Mouse (Mus musculus) urinary bladder, postnatal 14 days (tissue): ENCODE measurements at regions not wholly inside any gene's neighbourhood (a gene's known extent, or its start where the extent isn't known, plus 50 kb on each side); places are given as distances from the start of the nearest gene placed in this dataset.

Experiments
- DNase-seq: peaks from one replicate; pipeline ENCODE4 v3.0.0; 2021; ENCODE audit warnings: low spot score

- DNase-seq: no peak
These were observed 777.8 kb downstream of the Kcnj2 start for GRCm38 (mm10) chr11:111843728-111844258.

- no peak for DNase-seq
These were observed 778.5 kb downstream of the Kcnj2 start for GRCm38 (mm10) chr11:111844382-111845027.

- no peak for DNase-seq
These were observed 791.3 kb downstream of the Kcnj2 start for GRCm38 (mm10) chr11:111857288-111857687.

GRCm38 (mm10) chr11:111858111-111858510, 792.1 kb downstream of the Kcnj2 start:
- no peak for DNase-seq

GRCm38 (mm10) chr11:111865143-111865542, 799.2 kb downstream of the Kcnj2 start:
- DNase-seq: no peak

GRCm38 (mm10) chr11:111875406-111875805, 809.4 kb downstream of the Kcnj2 start:
- DNase-seq: no peak

- no peak for DNase-seq
These were observed 814.2 kb downstream of the Kcnj2 start for GRCm38 (mm10) chr11:111880146-111880545.

- peak; percentile 5 for DNase-seq
These were observed 824.1 kb downstream of the Kcnj2 start for GRCm38 (mm10) chr11:111890026-111890425.

GRCm38 (mm10) chr11:111893861-111894260, 827.9 kb downstream of the Kcnj2 start:
- DNase-seq: no peak

- no peak for DNase-seq
These were observed 829.5 kb downstream of the Kcnj2 start for GRCm38 (mm10) chr11:111895221-111896200.

GRCm38 (mm10) chr11:111897001-111897400, 831.0 kb downstream of the Kcnj2 start:
- no peak for DNase-seq

- DNase-seq: no peak
These were observed 838.1 kb downstream of the Kcnj2 start for GRCm38 (mm10) chr11:111904086-111904485.

- DNase-seq: no peak
These were observed 847.9 kb downstream of the Kcnj2 start for GRCm38 (mm10) chr11:111913891-111914290.

- no peak for DNase-seq
These were observed 855.7 kb upstream of the Sox9 start for GRCm38 (mm10) chr11:111926336-111926735.

- no peak for DNase-seq
These were observed 852.7 kb upstream of the Sox9 start for GRCm38 (mm10) chr11:111929366-111929765.

GRCm38 (mm10) chr11:111932052-111932451, 850.0 kb upstream of the Sox9 start:
- no peak for DNase-seq

GRCm38 (mm10) chr11:111944282-111944681, 837.7 kb upstream of the Sox9 start:
- DNase-seq: no peak

- no peak for DNase-seq
These were observed 836.2 kb upstream of the Sox9 start for GRCm38 (mm10) chr11:111945806-111946205.

- no peak for DNase-seq
These were observed 834.4 kb upstream of the Sox9 start for GRCm38 (mm10) chr11:111947671-111948070.

GRCm38 (mm10) chr11:111953421-111953820, 828.6 kb upstream of the Sox9 start:
- DNase-seq: no peak

- DNase-seq: no peak
These were observed 824.2 kb upstream of the Sox9 start for GRCm38 (mm10) chr11:111957721-111958287.

GRCm38 (mm10) chr11:111961047-111961837, 820.8 kb upstream of the Sox9 start:
- no peak for DNase-seq
